Mouse (Mus musculus) heart, postnatal 0 days (tissue): Measurements from ENCODE around the gene Hsd17b14.

Experiments
- CTCF ChIP-seq: IDR thresholded peaks from 2 replicates; pipeline ENCODE4 v1.5.1; 2016; ENCODE audit warnings: antibody characterized with exemption, control low read depth, low read depth
- EP300 ChIP-seq: IDR thresholded peaks from 2 replicates; pipeline ENCODE4 v1.6.1; 2016; ENCODE audit warnings: antibody characterized with exemption, low read depth

DNA sequence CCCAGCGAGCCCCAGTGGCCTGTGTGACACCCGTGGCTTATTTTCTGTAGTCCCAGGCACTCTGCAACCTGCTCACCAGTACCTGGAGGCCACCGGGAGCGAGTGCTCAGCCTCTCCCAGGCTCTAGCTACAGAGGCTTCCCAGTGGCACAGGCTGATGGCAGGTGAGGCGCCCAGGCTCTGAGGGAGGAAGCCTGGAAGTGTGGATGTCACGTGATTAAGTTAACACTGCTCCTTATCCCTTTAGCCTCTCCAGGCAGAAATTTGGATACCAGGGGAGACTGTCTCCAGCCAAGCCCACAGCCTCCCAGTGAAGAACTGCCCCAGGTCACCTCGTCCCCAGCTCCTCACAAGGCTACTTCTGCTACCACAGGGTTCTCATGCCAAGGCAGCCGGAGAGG lies 1.2 kb upstream of the Hsd17b14 start:
- TF ChIP-seq CTCF (no peak), EP300 (no peak)
